Mouse (Mus musculus) limb, embryonic 12.5 days (tissue): ENCODE measurements around the gene Serinc5. TPM values are rescaled to one million over a fixed set of nuclear protein-coding genes. Genes with fewer than 3 reads are reported as not detected.

Experiments
- ATAC-seq: fragments of 200-750 bp; cut with Nextera tagmentation; 2 replicates; pipeline ENCODE4 v1.8.0; 2017; ENCODE audit warnings: low read depth, moderate TSS enrichment; ENCODE audit not compliant: insufficient number of reproducible peaks, insufficient read depth, low FRiP score, low TSS enrichment
- H3K27ac ChIP-seq: fragments of 300-500 bp; sonication (generic); 2 replicates; pipeline ENCODE4 v1.5.1; 2016; ENCODE audit warnings: mild to moderate bottlenecking, moderate library complexity
- H3K27me3 ChIP-seq: fragments of 300-500 bp; sonication (generic); 2 replicates; pipeline ENCODE4 v1.6.1; 2016; ENCODE audit warnings: mild to moderate bottlenecking, moderate library complexity
- H3K36me3 ChIP-seq: fragments of 300-500 bp; sonication (generic); 2 replicates; pipeline ENCODE4 v1.6.1; 2016; ENCODE audit warnings: mild to moderate bottlenecking, moderate library complexity
- H3K4me1 ChIP-seq: fragments of 300-500 bp; sonication (generic); replicated peaks from 2 replicates; pipeline ENCODE4 v1.6.1; 2016
- H3K4me2 ChIP-seq: fragments of 300-500 bp; sonication (generic); 2 replicates; pipeline ENCODE4 v1.6.1; 2016; ENCODE audit warnings: mild to moderate bottlenecking, moderate library complexity
- H3K4me3 ChIP-seq: fragments of 300-500 bp; sonication (generic); replicated peaks from 2 replicates; pipeline ENCODE4 v1.5.1; 2016; ENCODE audit warnings: mild to moderate bottlenecking
- H3K9ac ChIP-seq: fragments of 300-500 bp; sonication (generic); replicated peaks from 2 replicates; pipeline ENCODE4 v1.6.1; 2016; ENCODE audit warnings: mild to moderate bottlenecking, moderate library complexity
- H3K9me3 ChIP-seq: fragments of 300-500 bp; sonication (generic); 2 replicates; pipeline ENCODE4 v1.6.1; 2016; ENCODE audit warnings: mild to moderate bottlenecking, moderate library complexity
- WGBS: fragments of 180-500 bp; shearing (Covaris S2); methylation state at CpG from one replicate; pipeline ENCODE4 v1.1.7; 2016; 5-methylcytosine and 5-hydroxymethylcytosine counted together
- polyA plus RNA-seq: library from polyadenylated mRNA; unstranded; fragments of >200 nt; fragmentation: Nextera tagmentation; extraction: Ambion mirVana; gene quantifications from 2 replicates; pipeline ENCODE4 v1.2.1, GENCODE M21; 2016

Serinc5 gene
- 10.2 and 11.0 TPM in 2 replicates for polyA plus RNA-seq

- Histone ChIP-seq H3K27ac (peak within 1 kb of the TSS; percentile 90), H3K4me3 (peak within 1 kb of the TSS; percentile 69), H3K4me1 (peaks cover 10% of the 10 kb centered on the region), H3K36me3 (no peaks in the 10 kb centered on the region), H3K9me3 (no peaks in the 10 kb centered on the region), H3K9ac (peak within 1 kb of the TSS; percentile 73), H3K4me2 (peak within 1 kb of the TSS; percentile 83), H3K27me3 (no peaks in the 10 kb centered on the region)
- peak; percentile 98 for ATAC-seq
- 1% methylated on average over 55 of the region's 55 CpGs for WGBS
These were observed at the start of gene Serinc5 for GRCm38 (mm10) chr13:92610311-92611221. TSS of gene Serinc5 (plus strand) at chr13:92611091.

GRCm38 (mm10) chr13:92576072-92576471 lies 34.8 kb upstream of the Serinc5 start, which contains the start of gene Spz1:
TSS of gene Spz1 (minus strand) at chr13:92576172.
- H3K27ac ChIP-seq: no peak within 1 kb of the TSS
- H3K4me3 ChIP-seq: no peak within 1 kb of the TSS
- ATAC-seq: no peak
- no peak within 1 kb of the TSS for H3K4me2 ChIP-seq
- H3K9ac ChIP-seq: no peak within 1 kb of the TSS
- H3K36me3 ChIP-seq: no peaks in the 10 kb centered on the region
- no peaks in the 10 kb centered on the region for H3K4me1 ChIP-seq
- H3K27me3 ChIP-seq: peaks cover 25% of the 10 kb centered on the region; the same call in 1 of the 2 replicates
- no peaks in the 10 kb centered on the region; the same call in 1 of the 2 replicates for H3K9me3 ChIP-seq

DNA sequence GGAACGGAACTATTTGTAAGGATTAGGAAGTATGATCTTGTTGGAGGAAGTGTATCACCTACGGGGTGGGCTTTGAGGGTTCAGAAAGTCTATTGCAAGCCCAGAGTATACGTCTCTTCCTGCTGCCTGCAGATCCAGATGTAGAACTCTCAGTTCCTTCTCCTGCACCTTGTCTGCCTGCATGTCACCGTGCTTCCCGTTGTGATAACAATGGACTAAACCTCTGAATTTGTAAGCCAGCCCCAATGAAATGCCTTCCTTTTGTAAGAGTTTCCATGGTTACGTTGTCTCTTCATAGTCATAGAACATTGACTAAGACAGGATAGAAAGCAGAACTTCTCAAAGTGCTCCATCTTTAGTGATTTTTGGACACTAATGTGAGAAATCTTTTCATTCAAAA lies 34.2 kb upstream of the Serinc5 start:
- peaks cover 23% of the 10 kb centered on the region; the same call in 1 of the 2 replicates for H3K27me3 ChIP-seq
- H3K27ac ChIP-seq: no peak overlapping the region
- H3K36me3 ChIP-seq: no peaks in the 10 kb centered on the region
- no peak overlapping the region for H3K4me2 ChIP-seq
- H3K4me3 ChIP-seq: no peak overlapping the region
- H3K9ac ChIP-seq: no peak overlapping the region
- no peaks in the 10 kb centered on the region for H3K4me1 ChIP-seq
- no peak for ATAC-seq
- 83% methylated on average over 6 of the region's 6 CpGs for WGBS
- H3K9me3 ChIP-seq: no peaks in the 10 kb centered on the region; the same call in 1 of the 2 replicates

GRCm38 (mm10) chr13:92578210-92578609 lies 32.7 kb upstream of the Serinc5 start:
- no peak for ATAC-seq
- peaks cover 19% of the 10 kb centered on the region; the same call in 1 of the 2 replicates for H3K27me3 ChIP-seq
- no peak overlapping the region for H3K4me3 ChIP-seq
- H3K4me2 ChIP-seq: no peak overlapping the region
- no peaks in the 10 kb centered on the region for H3K4me1 ChIP-seq
- 75% methylated on average over 4 of the region's 4 CpGs for WGBS
- H3K9ac ChIP-seq: no peak overlapping the region
- no peaks in the 10 kb centered on the region; the same call in 1 of the 2 replicates for H3K9me3 ChIP-seq
- no peaks in the 10 kb centered on the region for H3K36me3 ChIP-seq
- H3K27ac ChIP-seq: no peak overlapping the region

- Histone ChIP-seq H3K9me3 (no peaks in the 10 kb centered on the region), H3K4me1 (no peaks in the 10 kb centered on the region), H3K9ac (no peak overlapping the region), H3K4me2 (no peak overlapping the region), H3K27ac (no peak overlapping the region), H3K27me3 (peaks cover 11% of the 10 kb centered on the region; the same call in 1 of the 2 replicates), H3K4me3 (no peak overlapping the region), H3K36me3 (no peaks in the 10 kb centered on the region)
- WGBS: 37% methylated on average over 10 of the region's 10 CpGs
- ATAC-seq: no peak
These were observed 30.5 kb upstream of the Serinc5 start for GRCm38 (mm10) chr13:92580220-92581043.

GRCm38 (mm10) chr13:92584094-92584717 lies 26.7 kb upstream of the Serinc5 start:
- 80% methylated on average over 8 of the region's 8 CpGs for WGBS
- H3K4me3 ChIP-seq: no peak overlapping the region
- H3K4me1 ChIP-seq: no peaks in the 10 kb centered on the region
- no peak overlapping the region for H3K27ac ChIP-seq
- H3K9ac ChIP-seq: no peak overlapping the region
- no peaks in the 10 kb centered on the region for H3K36me3 ChIP-seq
- H3K4me2 ChIP-seq: no peak overlapping the region
- no peak for ATAC-seq
- no peaks in the 10 kb centered on the region for H3K9me3 ChIP-seq
- H3K27me3 ChIP-seq: no peaks in the 10 kb centered on the region

DNA sequence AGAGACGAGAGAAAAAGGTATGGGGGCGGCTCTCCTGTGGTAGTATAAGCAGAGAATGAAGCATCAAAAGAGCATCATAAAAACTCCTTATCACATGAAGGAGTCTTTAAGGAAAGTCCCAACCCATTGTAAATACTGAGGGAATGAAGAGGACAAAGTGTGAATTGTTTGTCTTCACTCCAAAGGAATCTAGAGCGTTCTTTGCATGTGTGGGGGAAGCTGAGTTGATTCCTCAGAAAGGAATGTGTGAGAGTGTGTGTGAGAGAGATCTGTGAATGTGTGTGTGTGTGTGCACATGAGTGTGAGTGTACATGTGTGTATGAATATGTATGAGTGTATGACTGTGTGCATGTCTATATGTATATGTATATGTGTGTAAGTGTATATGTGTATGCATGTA lies 22.2 kb upstream of the Serinc5 start:
- Histone ChIP-seq H3K4me2 (no peak overlapping the region), H3K9ac (no peak overlapping the region), H3K9me3 (no peaks in the 10 kb centered on the region), H3K27me3 (no peaks in the 10 kb centered on the region), H3K36me3 (no peaks in the 10 kb centered on the region), H3K4me1 (0 out of 2 replicates have a peak, but pooled peaks cover 6% of the 10 kb centered on the region), H3K4me3 (no peak overlapping the region), H3K27ac (no peak overlapping the region)
- 60% methylated on average over 3 of the region's 3 CpGs for WGBS
- no peak for ATAC-seq

DNA sequence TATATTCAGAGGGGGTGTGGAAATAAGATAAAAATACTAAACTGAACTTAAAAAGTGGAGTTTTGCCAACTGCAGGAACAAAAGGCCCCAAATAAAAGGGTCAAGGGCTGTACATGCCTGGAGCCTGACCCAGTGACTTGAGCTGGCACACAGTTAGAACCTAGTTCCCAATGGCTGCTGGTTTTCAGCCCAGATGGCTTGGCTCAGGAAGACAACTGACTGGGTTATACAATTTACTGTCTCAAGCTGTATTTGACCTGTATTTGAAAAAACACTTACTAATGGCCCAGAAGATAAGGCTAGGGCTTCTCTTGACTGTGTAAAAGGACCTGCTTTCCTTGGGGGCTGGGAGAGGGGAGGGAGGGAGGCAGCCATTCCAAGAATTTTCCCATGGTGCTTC lies 21.6 kb upstream of the Serinc5 start:
- no peak overlapping the region for H3K9ac ChIP-seq
- no peak overlapping the region for H3K4me3 ChIP-seq
- no peaks in the 10 kb centered on the region for H3K27me3 ChIP-seq
- H3K9me3 ChIP-seq: no peaks in the 10 kb centered on the region
- ATAC-seq: no peak
- no peaks in the 10 kb centered on the region for H3K36me3 ChIP-seq
- H3K4me1 ChIP-seq: peaks cover 10% of the 10 kb centered on the region
- no peak overlapping the region for H3K4me2 ChIP-seq
- H3K27ac ChIP-seq: no peak overlapping the region

DNA sequence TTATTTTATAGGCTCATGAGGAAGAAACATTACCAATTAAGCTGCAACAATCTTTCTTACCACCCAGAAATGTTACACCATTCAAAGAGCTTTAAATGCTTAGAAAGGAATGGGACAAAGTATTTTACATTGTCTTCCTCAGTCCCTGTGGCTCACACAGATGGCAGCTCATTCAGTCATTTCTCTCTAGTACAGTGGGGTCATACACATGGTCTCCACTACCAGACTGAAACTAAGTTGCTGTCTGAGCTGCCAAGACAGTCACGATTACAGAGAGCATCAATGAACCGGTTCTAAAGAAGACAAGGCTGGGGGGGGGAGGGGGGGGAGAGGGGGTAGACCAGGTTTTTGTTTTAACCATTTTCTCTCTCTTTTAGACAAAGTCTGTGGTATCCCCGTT lies 19.7 kb upstream of the Serinc5 start:
- Histone ChIP-seq H3K9me3 (no peaks in the 10 kb centered on the region), H3K4me3 (no peak overlapping the region), H3K9ac (no peak overlapping the region), H3K4me1 (peaks cover 14% of the 10 kb centered on the region), H3K27ac (no peak overlapping the region), H3K36me3 (no peaks in the 10 kb centered on the region), H3K27me3 (no peaks in the 10 kb centered on the region), H3K4me2 (no peak overlapping the region)
- no peak for ATAC-seq
- 54% methylated on average over 3 of the region's 3 CpGs for WGBS

GRCm38 (mm10) chr13:92592268-92592785 lies 18.6 kb upstream of the Serinc5 start:
- H3K27ac ChIP-seq: no peak overlapping the region
- WGBS: 62% methylated on average over 5 of the region's 5 CpGs
- ATAC-seq: no peak

More at GRCm38 (mm10) chr13:92592268-92592785, 18.6 kb upstream of the Serinc5 start:
- H3K27me3 ChIP-seq: no peaks in the 10 kb centered on the region
- H3K36me3 ChIP-seq: no peaks in the 10 kb centered on the region
- no peaks in the 10 kb centered on the region for H3K9me3 ChIP-seq
- H3K4me3 ChIP-seq: no peak overlapping the region
- H3K9ac ChIP-seq: no peak overlapping the region
- H3K4me1 ChIP-seq: peaks cover 14% of the 10 kb centered on the region
- H3K4me2 ChIP-seq: no peak overlapping the region
